Mouse (Mus musculus) hindbrain, embryonic 13.5 days (tissue): ENCODE measurements around the gene Lrrc3c. TPM values are rescaled to one million over a fixed set of nuclear protein-coding genes. Genes with fewer than 3 reads are reported as not detected.

Experiments used
- ATAC-seq: fragments of 200-750 bp; cut with Nextera tagmentation; 2 replicates; pipeline ENCODE4 v1.8.0; 2017; ENCODE audit warnings: moderate TSS enrichment; ENCODE audit not compliant: low FRiP score
- H3K27ac ChIP-seq: fragments of 300-500 bp; sonication (generic); 2 replicates; pipeline ENCODE4 v1.5.1; 2015; ENCODE audit warnings: inconsistent platforms, mild to moderate bottlenecking, moderate library complexity
- H3K27me3 ChIP-seq: fragments of 300-500 bp; sonication (generic); 2 replicates; pipeline ENCODE4 v1.6.1; 2015; ENCODE audit warnings: mild to moderate bottlenecking, inconsistent platforms
- H3K36me3 ChIP-seq: fragments of 300-500 bp; sonication (generic); 2 replicates; pipeline ENCODE4 v1.6.1; 2015; ENCODE audit warnings: mild to moderate bottlenecking, inconsistent platforms
- H3K4me1 ChIP-seq: fragments of 300-500 bp; sonication (generic); replicated peaks from 2 replicates; pipeline ENCODE4 v1.6.1; 2015; ENCODE audit warnings: inconsistent platforms
- H3K4me2 ChIP-seq: fragments of 300-500 bp; sonication (generic); 2 replicates; pipeline ENCODE4 v1.6.1; 2015; ENCODE audit warnings: inconsistent platforms, mild to moderate bottlenecking, moderate library complexity
- H3K4me3 ChIP-seq: fragments of 300-500 bp; sonication (generic); 2 replicates; pipeline ENCODE4 v1.5.1; 2015; ENCODE audit warnings: mild to moderate bottlenecking, inconsistent platforms
- H3K9ac ChIP-seq: fragments of 300-500 bp; sonication (generic); 2 replicates; pipeline ENCODE4 v1.6.1; 2015; ENCODE audit warnings: mild to moderate bottlenecking, inconsistent platforms
- H3K9me3 ChIP-seq: fragments of 300-500 bp; sonication (generic); 2 replicates; pipeline ENCODE4 v1.6.1; 2016; ENCODE audit warnings: inconsistent platforms
- WGBS: fragments of 180-500 bp; shearing (Covaris S2); methylation state at CpG from one replicate; pipeline ENCODE4 v1.1.7; 2015; 5-methylcytosine and 5-hydroxymethylcytosine counted together
- polyA plus RNA-seq: library from polyadenylated mRNA; unstranded; fragments of >200 nt; fragmentation: Nextera tagmentation; extraction: Ambion mirVana; gene quantifications from 2 replicates; pipeline ENCODE4 v1.2.1, GENCODE M21; 2015

Lrrc3c gene
- polyA plus RNA-seq, 1 experiment from 2014 or later: not detected

GRCm38 (mm10) chr11:98644757-98645156 is 46.7 kb downstream of the Lrrc3c start:
- H3K27me3 ChIP-seq: 0 out of 2 replicates have a peak, but pooled peaks cover 6% of the 10 kb centered on the region
- no peak overlapping the region for H3K9ac ChIP-seq
- no peak for ATAC-seq
- H3K9me3 ChIP-seq: no peaks in the 10 kb centered on the region
- no peaks in the 10 kb centered on the region for H3K4me1 ChIP-seq
- H3K4me3 ChIP-seq: no peak overlapping the region
- no peak overlapping the region for H3K4me2 ChIP-seq
- no peak overlapping the region for H3K27ac ChIP-seq
- 87% methylated on average over 3 of the region's 3 CpGs for WGBS
- H3K36me3 ChIP-seq: no peaks in the 10 kb centered on the region

GRCm38 (mm10) chr11:98645946-98646345 is 47.9 kb downstream of the Lrrc3c start:
- no peak for ATAC-seq
- H3K36me3 ChIP-seq: no peaks in the 10 kb centered on the region

GRCm38 (mm10) chr11:98646459-98646858 is 48.4 kb downstream of the Lrrc3c start, which contains the start of gene Gsdma2:
Gene Gsdma2, plus strand, starts transcription at chr11:98646759.
- Histone ChIP-seq H3K36me3 (no peaks in the 10 kb centered on the region), H3K4me2 (no peak within 1 kb of the TSS), H3K9me3 (no peaks in the 10 kb centered on the region), H3K27me3 (0 out of 2 replicates have a peak, but pooled peaks cover 6% of the 10 kb centered on the region), H3K9ac (no peak within 1 kb of the TSS), H3K4me3 (no peak within 1 kb of the TSS), H3K4me1 (no peaks in the 10 kb centered on the region), H3K27ac (no peak within 1 kb of the TSS)
- ATAC-seq: no peak
- WGBS: 62% methylated on average over 2 of the region's 2 CpGs

More at GRCm38 (mm10) chr11:98645946-98646345, 47.9 kb downstream of the Lrrc3c start:
- Histone ChIP-seq H3K4me3 (no peak overlapping the region), H3K4me1 (no peaks in the 10 kb centered on the region), H3K27ac (no peak overlapping the region), H3K27me3 (0 out of 2 replicates have a peak, but pooled peaks cover 6% of the 10 kb centered on the region), H3K9ac (no peak overlapping the region), H3K9me3 (no peaks in the 10 kb centered on the region), H3K4me2 (no peak overlapping the region)
- WGBS: 82% methylated on average over 2 of the region's 2 CpGs

Other genes starting within 250 kb of the Lrrc3c start
- 1.1 and 2.4 TPM in 2 replicates for gene Ppp1r1b, start 249.9 kb upstream of the Lrrc3c start, polyA plus RNA-seq
- 44.4 and 44.7 TPM in 2 replicates for gene Stard3, start 239.9 kb upstream of the Lrrc3c start, polyA plus RNA-seq
- 0.21 and 0.35 TPM in 2 replicates for gene Tcap, start 214.5 kb upstream of the Lrrc3c start, polyA plus RNA-seq
- 3.2 and 4.2 TPM in 2 replicates for gene Pnmt, start 211.8 kb upstream of the Lrrc3c start, polyA plus RNA-seq
- 9.4 and 10.4 TPM in 2 replicates for gene Pgap3, start 197.8 kb upstream of the Lrrc3c start, polyA plus RNA-seq
- 8.4 and 9.9 TPM in 2 replicates for gene Erbb2, start 185.8 kb upstream of the Lrrc3c start, polyA plus RNA-seq
- gene Mien1, start 159.3 kb upstream of the Lrrc3c start, polyA plus RNA-seq: 248 and 269 TPM in 2 replicates
- 0.22 and 0.36 TPM in 2 replicates for gene Grb7, start 151.9 kb upstream of the Lrrc3c start, polyA plus RNA-seq
- 0.21 and 0.35 TPM in 2 replicates for gene Ikzf3, start 52.3 kb upstream of the Lrrc3c start, polyA plus RNA-seq
- gene Zpbp2, start 47.2 kb upstream of the Lrrc3c start, polyA plus RNA-seq: 0.14 TPM in 1 of 2 replicates, not detected in the other
- gene Ormdl3, start 10.9 kb upstream of the Lrrc3c start, polyA plus RNA-seq: 91.1 and 91.8 TPM in 2 replicates
- gene Gm12355, start 27.4 kb downstream of the Lrrc3c start, polyA plus RNA-seq: 0.82 and 1.2 TPM in 2 replicates
- gene Gsdma3, start 28.1 kb downstream of the Lrrc3c start, polyA plus RNA-seq: not detected in 2 replicates
- 0.17 TPM in 1 of 2 replicates, not detected in the other for gene Gsdma2, start 48.5 kb downstream of the Lrrc3c start, polyA plus RNA-seq
- gene Gsdma, start 66.1 kb downstream of the Lrrc3c start, polyA plus RNA-seq: 0.05 TPM in 1 of 2 replicates, not detected in the other
- 176 and 182 TPM in 2 replicates for gene Psmd3, start 84.3 kb downstream of the Lrrc3c start, polyA plus RNA-seq
- not detected in 2 replicates for gene Csf3, start 103.0 kb downstream of the Lrrc3c start, polyA plus RNA-seq
- 72.4 and 75.2 TPM in 2 replicates for gene Med24, start 131.1 kb downstream of the Lrrc3c start, polyA plus RNA-seq
- 117 and 122 TPM in 2 replicates for gene Thra, start 142.3 kb downstream of the Lrrc3c start, polyA plus RNA-seq
- 1.9 and 2.4 TPM in 2 replicates for gene Nr1d1, start 177.0 kb downstream of the Lrrc3c start, polyA plus RNA-seq
- 31.5 and 33.0 TPM in 2 replicates for gene Msl1, start 197.2 kb downstream of the Lrrc3c start, polyA plus RNA-seq
- 48.7 and 50.2 TPM in 2 replicates for gene Casc3, start 206.6 kb downstream of the Lrrc3c start, polyA plus RNA-seq
- gene Rapgefl1, start 238.5 kb downstream of the Lrrc3c start, polyA plus RNA-seq: 6.2 and 7.0 TPM in 2 replicates